ENCODE assay signal across 15 mouse cellular contexts in the genomic region with DNA sequence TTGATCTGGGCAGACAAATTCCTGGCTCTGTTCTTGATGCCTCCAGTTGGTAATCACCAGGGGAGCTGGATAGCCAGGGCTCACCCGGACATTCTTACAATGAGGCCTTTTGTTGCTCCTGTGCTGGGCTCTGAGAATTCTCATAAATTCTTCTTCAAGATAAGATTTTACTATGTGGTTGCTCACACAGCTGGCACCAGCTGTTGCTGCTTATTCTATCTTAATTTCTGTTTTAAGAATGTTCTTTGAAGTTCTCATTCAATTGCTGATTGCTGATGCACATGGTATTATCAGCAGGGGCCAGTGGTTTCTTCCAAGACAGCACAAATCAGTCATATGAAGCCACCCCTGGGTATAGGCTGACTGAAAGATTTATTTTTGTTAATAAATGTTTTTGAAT. TPM values are rescaled to one million over a fixed set of nuclear protein-coding genes. Genes with fewer than 3 reads are reported as not detected.
DNase-seq lines count a peak whose midpoint lies in the region; ATAC-seq and TF ChIP-seq lines count a peak whose summit lies in the region.
"Had no signal": no experiment of that assay in that cellular context is flagged by ENCODE, and none has a peak within 500 bp of the region (broad histone marks: within the 10 kb centered on the region; RNA-seq: fewer than 3 reads in every experiment).

No protein-coding gene starts in this region.

- no peak overlapping the region for H3K4me3 ChIP-seq in lung, embryonic 14.5 days (ENCODE audit: low read depth, low read length)
- H3K4me3 ChIP-seq in lung, adult 2 months (replicated peaks; ENCODE audit: extremely low read depth, low read depth, low read length) = no peak overlapping the region
- H3K4me3 ChIP-seq in heart, embryonic 12.5 days = no peak overlapping the region
- no peak overlapping the region for H3K4me3 ChIP-seq in kidney, postnatal 0 days (replicated peaks; ENCODE audit: low read depth, low read length)
- H3K4me3 ChIP-seq: erythroblast, embryonic 14.5 days; hindbrain, embryonic 15.5 days had no signal

- peak; percentile 70 for DNase-seq in lung, embryonic 14.5 days
- DNase-seq in lung, adult 2 months = no peak
- DNase-seq in kidney, postnatal 0 days (ENCODE audit: low spot score) = peak; percentile 40
- DNase-seq in lung, postnatal 4 days = peak; percentile 7 to 51
- DNase-seq in adrenal gland, adult 2 months = no peak
- DNase-seq in adipocyte (ENCODE audit: low spot score) = no peak
- no peak for DNase-seq in right cerebral cortex, postnatal 36 days (ENCODE audit: low spot score in 2 of 2)
- DNase-seq: cerebellum, adult 9-10 months; thymus, adult 2 months had no signal

- TF ChIP-seq POLR2A in lung, adult 2 months (IDR thresholded peaks at IDR 0.05; ENCODE audit: borderline replicate concordance, extremely low read depth, low read depth, low read length) = no peak

- no peaks in the 10 kb centered on the region for H3K9me3 ChIP-seq in lung, embryonic 14.5 days (ENCODE audit: low read depth, low read length)
- H3K9me3 ChIP-seq in heart, embryonic 12.5 days (replicated peaks) = no peaks in the 10 kb centered on the region
- H3K9me3 ChIP-seq in kidney, postnatal 0 days (replicated peaks; ENCODE audit: low read length) = no peaks in the 10 kb centered on the region
- H3K9me3 ChIP-seq: hindbrain, embryonic 15.5 days had no signal

- no peaks in the 10 kb centered on the region for H3K36me3 ChIP-seq in lung, embryonic 14.5 days (ENCODE audit: insufficient read depth)
- H3K36me3 ChIP-seq in heart, embryonic 12.5 days = no peaks in the 10 kb centered on the region
- no peaks in the 10 kb centered on the region for H3K36me3 ChIP-seq in kidney, postnatal 0 days (ENCODE audit: insufficient read depth, low read length)
- H3K36me3 ChIP-seq: hindbrain, embryonic 15.5 days had no signal

- no peaks in the 10 kb centered on the region for H3K4me1 ChIP-seq in lung, embryonic 14.5 days (ENCODE audit: insufficient read depth)
- no peaks in the 10 kb centered on the region for H3K4me1 ChIP-seq in lung, adult 2 months (ENCODE audit: control insufficient read depth, insufficient read depth, low read length)
- no peaks in the 10 kb centered on the region for H3K4me1 ChIP-seq in heart, embryonic 12.5 days (replicated peaks)
- H3K4me1 ChIP-seq in kidney, postnatal 0 days (replicated peaks; ENCODE audit: insufficient read depth, low read length) = no peaks in the 10 kb centered on the region
- H3K4me1 ChIP-seq: hindbrain, embryonic 15.5 days had no signal

- TF ChIP-seq CTCF in lung, embryonic 14.5 days (IDR thresholded peaks at IDR 0.05; ENCODE audit: low read depth) = no peak
- TF ChIP-seq CTCF in lung, adult 2 months (IDR thresholded peaks at IDR 0.05; ENCODE audit: insufficient read depth, low read length) = no peak
- no peak for TF ChIP-seq CTCF in kidney, postnatal 0 days (IDR thresholded peaks at IDR 0.05; ENCODE audit: low read depth)

- no peak overlapping the region for H3K4me2 ChIP-seq in lung, embryonic 14.5 days
- no peak overlapping the region for H3K4me2 ChIP-seq in heart, embryonic 12.5 days
- H3K4me2 ChIP-seq in kidney, postnatal 0 days (ENCODE audit: low read length) = no peak overlapping the region
- H3K4me2 ChIP-seq: hindbrain, embryonic 15.5 days had no signal

- H3K27me3 ChIP-seq in lung, embryonic 14.5 days (ENCODE audit: insufficient read depth, low read length) = no peaks in the 10 kb centered on the region
- H3K27me3 ChIP-seq in heart, embryonic 12.5 days (replicated peaks) = no peaks in the 10 kb centered on the region
- no peaks in the 10 kb centered on the region for H3K27me3 ChIP-seq in kidney, postnatal 0 days (ENCODE audit: insufficient read depth, low read length)
- H3K27me3 ChIP-seq: CH12.LX; hindbrain, embryonic 15.5 days had no signal

- H3K27ac ChIP-seq in lung, embryonic 14.5 days (ENCODE audit: low read depth) = no peak overlapping the region
- no peak overlapping the region; the same call in 1 of the 2 replicates for H3K27ac ChIP-seq in heart, embryonic 12.5 days (ENCODE audit: poor library complexity, severe bottlenecking)
- no peak overlapping the region for H3K27ac ChIP-seq in kidney, postnatal 0 days
- H3K27ac ChIP-seq: hindbrain, embryonic 15.5 days; macrophage had no signal

- peak; percentile 73; the same call in 1 of the 2 replicates for ATAC-seq in lung, embryonic 14.5 days (ENCODE audit: insufficient read depth)
- ATAC-seq in heart, embryonic 12.5 days (ENCODE audit: insufficient number of reproducible peaks, low FRiP score) = peak; percentile 42; the same call in 1 of the 2 replicates
- ATAC-seq in kidney, postnatal 0 days (replicated peaks; ENCODE audit: low FRiP score, low read depth) = 0 out of 2 replicates have a peak, but pooled peaks have one; percentile 36

- H3K9ac ChIP-seq in lung, embryonic 14.5 days = no peak overlapping the region
- no peak overlapping the region for H3K9ac ChIP-seq in heart, embryonic 12.5 days
- no peak overlapping the region for H3K9ac ChIP-seq in kidney, postnatal 0 days (ENCODE audit: low read depth, low read length)
- H3K9ac ChIP-seq: hindbrain, embryonic 15.5 days had no signal

- WGBS in lung, embryonic 14.5 days = 27% methylated on average over 1 of the region's 1 CpGs
- WGBS in lung, adult 2 months = 34% methylated on average over 1 of the region's 1 CpGs
- WGBS in heart, embryonic 12.5 days = 40% methylated on average over 1 of the region's 1 CpGs
- WGBS in kidney, postnatal 0 days = 24% methylated on average over 1 of the region's 1 CpGs

RNA-seq across cellular contexts. Expression of a gene that starts 21.0 kb away (rescaled TPM):
- 0.27 TPM in 1 of 2 replicates, not detected in the other for polyA plus RNA-seq in lung, embryonic 14.5 days (2014; fragmentation: Nextera tagmentation; extraction: Ambion mirVana)
- 0.45 and 11.4 TPM in 2 replicates for polyA plus RNA-seq in lung, adult 2 months (2012; rRNA removed)
- 0.41 and 0.47 TPM in 2 replicates for polyA plus RNA-seq in heart, embryonic 12.5 days (2016; fragmentation: Nextera tagmentation; extraction: Ambion mirVana)
- polyA plus RNA-seq in kidney, postnatal 0 days (2015; fragmentation: Nextera tagmentation; extraction: Ambion mirVana) = 0.13 TPM in 1 of 2 replicates, not detected in the other
- total RNA-seq in adrenal gland, adult 2 months (2021) = under 1 TPM in 1 of 2 experiments, not detected in 1; 0.59 TPM
- 0.26 and 0.33 TPM in 2 replicates for polyA plus RNA-seq in adrenal gland, adult 2 months (2012; rRNA removed)
- total RNA-seq: gastrocnemius, postnatal 14 days had no signal
- polyA plus RNA-seq: hindbrain, embryonic 15.5 days; macrophage had no signal

Comparison
In these comparisons a context has a peak if more than half of its experiments do, and no peak if none do; other contexts are left out.
1. DNase-seq: peak in lung, embryonic 14.5 days (single experiment), kidney, postnatal 0 days (single experiment) and lung, postnatal 4 days (2 of 2); none in lung, adult 2 months (single experiment), adrenal gland, adult 2 months (single experiment), adipocyte (single experiment) and right cerebral cortex, postnatal 36 days (0 of 2).
2. Peak in every context shown above with its lines, with median percentiles within 50 percentile points of each other: ATAC-seq.